Mouse (Mus musculus): ENCODE results near the gene Hsp90aa1. TPM values are rescaled to one million over a fixed set of nuclear protein-coding genes. Genes with fewer than 3 reads are reported as not detected.

The Hsp90aa1 gene
- polyA plus RNA-seq (2017; shearing (Covaris generic)): 358 TPM

GRCm38 (mm10) chr12:110702556-110702955 lies at the start of gene Hsp90aa1:
Gene Hsp90aa1 (minus strand): TSS chr12:110702728.

GRCm38 (mm10) chr12:110737170-110738157 lies 34.9 kb upstream of the Hsp90aa1 start, which contains the start of gene Wdr20:
Gene Wdr20 (plus strand): TSS chr12:110737944.

GRCm38 (mm10) chr12:110682561-110683299 lies 19.8 kb downstream of the Hsp90aa1 start, which contains the start of gene 1700001K19Rik:
Gene 1700001K19Rik (minus strand): TSS chr12:110682619.

Other genes with a start within 250 kb of the Hsp90aa1 start
- gene Dync1h1, start 101.3 kb downstream of the Hsp90aa1 start, polyA plus RNA-seq (2017; shearing (Covaris generic)): 27.3 TPM
- not detected for gene 1700001K19Rik, start 20.1 kb downstream of the Hsp90aa1 start, polyA plus RNA-seq (2017; shearing (Covaris generic))
- gene Wdr20, start 35.2 kb upstream of the Hsp90aa1 start, polyA plus RNA-seq (2017; shearing (Covaris generic)): 55.4 TPM
- gene Mok, start 138.2 kb upstream of the Hsp90aa1 start, polyA plus RNA-seq (2017; shearing (Covaris generic)): 0.26 TPM
- 1.4 TPM for gene Zfp839, start 147.5 kb upstream of the Hsp90aa1 start, polyA plus RNA-seq (2017; shearing (Covaris generic))
- gene Cinp, start 186.4 kb upstream of the Hsp90aa1 start, polyA plus RNA-seq (2017; shearing (Covaris generic)): 45.8 TPM
- 3.2 TPM for gene Tecpr2, start 186.5 kb upstream of the Hsp90aa1 start, polyA plus RNA-seq (2017; shearing (Covaris generic))